Comparison of ENCODE assay signal across 1 mouse cellular context in genomic region chr11:120310813-120311312, GRCm38 (mm10).
TF ChIP-seq lines count a peak whose summit lies in the region.

No protein-coding gene starts in this region.

TF ChIP-seq in MEL, 35 proteins besides CTCF, POLR2A, EP300 and RAD21 (continued from another document):
- TF ChIP-seq USF1 (IDR thresholded peaks at IDR 0.05; ENCODE audit: low read depth, low read length) (peak; percentile 86), MYB (IDR thresholded peaks at IDR 0.05; ENCODE audit: low read depth, low read length) (no peak), MYC (IDR thresholded peaks at IDR 0.05; ENCODE audit: low read depth, low read length) (no peak)
